Mouse (Mus musculus) cerebellum, adult 2 months (tissue): Measurements from ENCODE around the gene Tbc1d13.

Experiments
- CTCF ChIP-seq: fragments of 200-500 bp; IDR thresholded peaks from 2 replicates; pipeline ENCODE4 v1.5.1; 2011; ENCODE audit warnings: low read depth, mild to moderate bottlenecking, control low read depth, low read length, moderate library complexity, borderline replicate concordance; ENCODE audit not compliant: insufficient read depth
- POLR2A ChIP-seq: fragments of 200-500 bp; IDR thresholded peaks from 2 replicates; pipeline ENCODE4 v1.6.1; 2011; ENCODE audit warnings: low read length, control low read depth, borderline replicate concordance; ENCODE audit not compliant: insufficient read depth

GRCm38 (mm10) chr2:30132801-30133612 is 539 bp upstream of the Tbc1d13 start:
- no peak for TF ChIP-seq POLR2A
- TF ChIP-seq CTCF, result no peak
